Mouse (Mus musculus) liver, embryonic 14.5 days (tissue): Measurements from ENCODE around the gene Pald1. TPM values are rescaled to one million over a fixed set of nuclear protein-coding genes. Genes with fewer than 3 reads are reported as not detected.

ENCODE experiments used
- ATAC-seq: fragments of 200-750 bp; cut with Nextera tagmentation; 2 replicates; pipeline ENCODE4 v1.8.0; 2017; ENCODE audit warnings: moderate number of reproducible peaks, mild to moderate bottlenecking, moderate library complexity; ENCODE audit not compliant: insufficient read depth
- DNase-seq, 3 experiments: peaks; one replicate each; pipeline ENCODE4 v3.0.0-alpha.2; 2012 to 2013; ENCODE audit warnings: low read depth in 3 of 3, low spot score in 3 of 3
- H3K27ac ChIP-seq: fragments of 300-500 bp; sonication (generic); 2 replicates; pipeline ENCODE4 v1.5.1; 2014; ENCODE audit warnings: moderate library complexity, mild to moderate bottlenecking, control low read depth, inconsistent platforms
- H3K27me3 ChIP-seq: fragments of 300-500 bp; sonication (generic); 2 replicates; pipeline ENCODE4 v1.6.1; 2014; ENCODE audit warnings: mild to moderate bottlenecking, low read length, moderate library complexity; ENCODE audit not compliant: control insufficient read depth, insufficient read depth
- H3K36me3 ChIP-seq: fragments of 300-500 bp; sonication (generic); replicated peaks from 2 replicates; pipeline ENCODE4 v1.6.1; 2014; ENCODE audit warnings: low read depth; ENCODE audit not compliant: control insufficient read depth, insufficient read depth
- H3K4me1 ChIP-seq, 2 experiments: fragments of 200-500 bp in 1 of 2; fragments of 300-500 bp in 1 of 2; sonication (generic) in 1 of 2; replicated peaks; 2 replicates each; pipeline ENCODE4 v1.6.1; 2012 to 2014; ENCODE audit warnings: antibody characterized with exemption in 1 of 2, inconsistent platforms in 1 of 2, low read length in 1 of 2; ENCODE audit not compliant: control insufficient read depth in 2 of 2, insufficient read depth in 2 of 2
- H3K4me2 ChIP-seq: fragments of 300-500 bp; sonication (generic); 2 replicates; pipeline ENCODE4 v1.6.1; 2014; ENCODE audit warnings: low read depth, mild to moderate bottlenecking, control low read depth, moderate library complexity
- H3K4me3 ChIP-seq, 2 experiments: fragments of 200-500 bp in 1 of 2; fragments of 300-500 bp in 1 of 2; sonication (generic) in 1 of 2; 2 replicates each; pipeline ENCODE4 v1.5.1; 2012 to 2014; ENCODE audit warnings: low read depth in 2 of 2, low read length in 2 of 2, mild to moderate bottlenecking in 2 of 2, control low read depth in 1 of 2, inconsistent platforms in 1 of 2, moderate library complexity in 1 of 2; ENCODE audit not compliant: insufficient read depth in 1 of 2
- H3K9ac ChIP-seq: fragments of 300-500 bp; sonication (generic); replicated peaks from 2 replicates; pipeline ENCODE4 v1.6.1; 2014; ENCODE audit warnings: mild to moderate bottlenecking, control low read depth, moderate library complexity
- H3K9me3 ChIP-seq: fragments of 300-500 bp; sonication (generic); 2 replicates; pipeline ENCODE4 v1.6.1; 2016; ENCODE audit warnings: low read length, mixed read lengths; ENCODE audit not compliant: control insufficient read depth
- CTCF ChIP-seq: IDR thresholded peaks from 2 replicates; pipeline ENCODE4 v1.5.1; 2016; ENCODE audit warnings: antibody characterized with exemption, low read depth, control low read depth
- EP300 ChIP-seq: IDR thresholded peaks from 2 replicates; pipeline ENCODE4 v1.6.1; 2016; ENCODE audit warnings: antibody characterized with exemption, low read depth
- WGBS: fragments of 180-500 bp; shearing (Covaris S2); extraction: QIAGEN DNeasy Blood & Tissue Kit; methylation state at CpG from one replicate; pipeline ENCODE4 v1.1.7; 2014; ENCODE audit not compliant: insufficient replicate concordance; 5-methylcytosine and 5-hydroxymethylcytosine counted together
- polyA plus RNA-seq, 2 experiments: library from polyadenylated mRNA; depleted of rRNA in 1 of 2; stranded (reverse) in 1 of 2; unstranded in 1 of 2; fragments of >200 nt; fragmentation: Nextera tagmentation in 1 of 2; extraction: Ambion mirVana in 1 of 2; gene quantifications; 2 replicates each; pipeline versions ENCODE4 v1.2.1 to v1.2.3; 2012 to 2014

The Pald1 gene
- polyA plus RNA-seq, 2 experiments: 4.0 to 4.4 TPM

DNA sequence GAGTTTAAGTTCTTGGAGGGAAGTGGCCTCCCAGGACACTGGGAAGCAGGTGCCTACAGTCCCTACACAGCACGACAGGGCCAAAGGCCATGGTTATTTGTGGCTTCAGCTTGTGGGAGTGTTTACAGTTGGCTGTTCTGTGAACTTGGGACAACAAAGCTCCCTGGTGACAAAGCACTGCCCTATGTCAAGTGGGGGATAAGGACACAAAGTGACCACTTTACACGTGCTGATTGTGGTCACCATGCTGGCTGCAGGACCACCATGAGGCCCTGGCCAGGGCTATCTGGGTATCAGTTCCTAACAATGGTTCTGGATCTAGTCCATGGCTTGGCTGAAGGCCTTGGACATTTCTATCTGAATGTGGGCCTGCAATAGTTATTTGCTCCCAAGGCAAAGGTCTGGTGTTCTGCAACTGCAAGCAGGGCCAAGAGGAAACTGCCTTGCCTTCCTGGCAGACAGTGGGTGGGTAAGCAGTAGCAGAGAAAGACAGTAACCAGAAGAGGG lies 43.0 kb upstream of the Pald1 start:
- ATAC-seq (peak; percentile 47; the same call in 1 of the 2 replicates), DNase-seq (peak in 1 of 3 experiments; percentile 27)

DNA sequence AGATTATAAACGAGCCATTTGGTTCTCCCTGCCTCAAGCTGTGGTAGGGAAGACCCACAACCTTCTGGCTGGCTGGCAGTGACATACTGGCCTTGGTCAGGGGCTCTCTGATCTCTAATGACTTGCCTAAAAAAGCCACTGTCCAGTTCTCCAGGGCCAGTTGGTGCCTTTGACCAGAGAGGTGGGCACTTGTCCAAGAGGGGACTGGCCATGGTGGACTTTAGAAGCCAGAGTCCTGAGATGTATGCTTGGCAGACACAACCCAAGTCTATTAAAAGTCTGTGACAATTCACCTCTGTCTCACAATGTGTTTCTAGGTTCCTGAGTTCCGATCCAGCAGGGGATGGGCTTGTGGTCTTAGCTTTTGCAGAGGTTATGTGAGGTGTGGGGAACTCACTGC lies 41.7 kb upstream of the Pald1 start:
- Histone ChIP-seq H3K27me3 (peaks cover 10% of the 10 kb centered on the region), H3K9ac (no peak overlapping the region), H3K27ac (no peak overlapping the region), H3K4me2 (no peak overlapping the region), H3K36me3 (peaks cover under 1% of the 10 kb centered on the region), H3K9me3 (no peaks in the 10 kb centered on the region), H3K4me1 (peaks cover 0 to 15% of the 10 kb centered on the region in 2 experiments; a peak in 2 of 4 replicates), H3K4me3 (no peak overlapping the region)
- ATAC-seq (no peak), DNase-seq (no peak)
- WGBS: 51% methylated on average over 2 of the region's 2 CpGs
- TF ChIP-seq CTCF (0 out of 2 replicates have a peak, but pooled peaks have one; percentile 3), EP300 (no peak)

More for the DNA sequence above, 43.0 kb upstream of the Pald1 start:
- Histone ChIP-seq H3K9ac (no peak overlapping the region), H3K27me3 (no peaks in the 10 kb centered on the region), H3K27ac (peak overlapping the region; percentile 35), H3K9me3 (no peaks in the 10 kb centered on the region), H3K4me2 (no peak overlapping the region), H3K36me3 (peaks cover 14% of the 10 kb centered on the region), H3K4me3 (no peak overlapping the region), H3K4me1 (peaks cover 0 to 15% of the 10 kb centered on the region in 2 experiments; a peak in 2 of 4 replicates)
- TF ChIP-seq CTCF (no peak), EP300 (no peak)
- WGBS: 35% methylated on average over 2 of the region's 2 CpGs

DNA sequence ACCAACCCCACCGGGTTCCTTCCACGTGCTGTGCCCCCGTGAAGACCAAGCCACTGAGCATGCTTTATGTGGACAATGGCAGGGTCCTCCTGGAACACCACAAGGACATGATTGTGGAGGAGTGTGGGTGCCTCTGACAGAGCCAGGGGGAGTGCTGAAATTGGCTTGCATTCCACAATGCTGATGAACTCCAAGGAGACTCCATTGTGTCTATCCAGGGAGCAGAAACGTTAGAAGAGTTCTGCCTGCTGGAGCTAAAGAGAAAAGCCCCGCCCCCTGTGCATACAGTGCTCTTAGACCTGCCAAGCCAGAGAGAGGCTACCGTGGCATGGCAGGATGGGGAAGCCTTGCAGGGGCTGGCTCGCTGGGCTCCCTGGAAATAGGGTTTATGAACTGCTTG lies 41.2 kb upstream of the Pald1 start:
- 23% methylated on average over 7 of the region's 7 CpGs for WGBS
- H3K4me2 ChIP-seq: no peak overlapping the region
- H3K27me3 ChIP-seq: peaks cover 15% of the 10 kb centered on the region
- H3K27ac ChIP-seq: no peak overlapping the region
- ATAC-seq (no peak), DNase-seq (no peak)
- no peak overlapping the region for H3K9ac ChIP-seq
- TF ChIP-seq CTCF: no peak
- TF ChIP-seq EP300: no peak
- H3K4me3 ChIP-seq: no peak overlapping the region
- H3K36me3 ChIP-seq: no peaks in the 10 kb centered on the region
- peaks cover 0 to 17% of the 10 kb centered on the region in 2 experiments; a peak in 2 of 4 replicates for H3K4me1 ChIP-seq
- H3K9me3 ChIP-seq: no peaks in the 10 kb centered on the region

DNA sequence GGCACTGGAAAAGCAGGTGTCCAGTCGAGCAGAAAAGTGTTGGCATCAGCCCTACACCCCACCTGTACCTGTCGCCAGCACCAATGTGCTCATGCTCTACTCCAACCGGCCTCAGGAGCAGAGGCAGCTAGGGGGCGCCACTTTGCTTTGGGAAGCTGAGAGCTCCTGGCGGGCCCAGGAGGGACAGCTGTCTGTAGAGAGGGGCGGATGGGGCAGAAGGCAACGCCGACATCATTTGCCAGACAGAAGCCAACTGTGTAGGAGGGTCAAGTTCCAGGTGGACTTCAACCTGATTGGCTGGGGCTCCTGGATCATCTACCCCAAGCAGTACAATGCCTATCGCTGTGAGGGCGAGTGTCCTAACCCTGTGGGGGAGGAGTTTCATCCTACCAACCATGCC lies 40.0 kb upstream of the Pald1 start:
- H3K27me3 ChIP-seq: peaks cover 27% of the 10 kb centered on the region
- no peak overlapping the region for H3K27ac ChIP-seq
- peaks cover 0 to 17% of the 10 kb centered on the region in 2 experiments; a peak in 2 of 4 replicates for H3K4me1 ChIP-seq
- peak; percentile 13; the same call in 1 of the 2 replicates for ATAC-seq
- H3K9me3 ChIP-seq: no peaks in the 10 kb centered on the region
- no peak overlapping the region for H3K4me2 ChIP-seq
- TF ChIP-seq EP300 (no peak), CTCF (peak; percentile 84)
- H3K9ac ChIP-seq: no peak overlapping the region
- no peak overlapping the region for H3K4me3 ChIP-seq
- no peak for DNase-seq
- 47% methylated on average over 10 of the region's 10 CpGs for WGBS
- no peaks in the 10 kb centered on the region for H3K36me3 ChIP-seq

DNA sequence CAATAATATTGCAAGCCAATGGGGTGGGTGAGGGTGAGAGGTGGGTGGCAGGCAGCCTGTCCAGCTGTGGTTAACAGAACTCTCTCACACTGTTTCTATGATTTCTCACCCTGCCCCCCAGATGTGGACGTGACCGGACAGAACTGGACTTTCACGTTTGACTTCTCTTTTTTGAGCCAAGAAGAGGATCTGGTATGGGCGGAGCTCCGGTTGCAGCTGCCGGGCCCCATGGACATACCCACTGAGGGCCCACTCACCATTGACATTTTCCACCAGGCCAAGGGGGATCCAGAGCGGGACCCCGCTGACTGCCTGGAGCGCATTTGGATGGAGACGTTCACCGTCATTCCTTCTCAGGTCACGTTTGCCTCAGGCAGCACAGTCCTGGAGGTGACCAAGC lies 39.5 kb upstream of the Pald1 start:
- whole genome bisulfite sequencing: 52% methylated on average over 12 of the region's 12 CpGs
- DNase-seq: no peak
- H3K9ac ChIP-seq: no peak overlapping the region

More for the DNA sequence above, 39.5 kb upstream of the Pald1 start:
- Histone ChIP-seq H3K4me3 (no peak overlapping the region), H3K27me3 (peaks cover 32% of the 10 kb centered on the region), H3K4me2 (no peak overlapping the region), H3K36me3 (no peaks in the 10 kb centered on the region), H3K4me1 (peaks cover 0 to 17% of the 10 kb centered on the region in 2 experiments; a peak in 2 of 4 replicates), H3K9me3 (no peaks in the 10 kb centered on the region), H3K27ac (no peak overlapping the region)
- TF ChIP-seq EP300 (no peak), CTCF (no peak)
- ATAC-seq: no peak
